Mouse (Mus musculus) lung, embryonic 15.5 days (tissue): ENCODE results near the gene Fkbp5. TPM values are rescaled to one million over a fixed set of nuclear protein-coding genes. Genes with fewer than 3 reads are reported as not detected.

ENCODE experiments used
- ATAC-seq: fragments of 200-750 bp; cut with Nextera tagmentation; 2 replicates; pipeline ENCODE4 v1.8.0; 2017; ENCODE audit warnings: moderate number of reproducible peaks, borderline replicate concordance; ENCODE audit not compliant: low FRiP score, low TSS enrichment; ENCODE audit errors: extremely low read depth
- H3K27ac ChIP-seq: fragments of 300-500 bp; sonication (generic); 2 replicates; pipeline ENCODE4 v1.5.1; 2015; ENCODE audit warnings: moderate library complexity, mild to moderate bottlenecking, inconsistent platforms
- H3K27me3 ChIP-seq: fragments of 300-500 bp; sonication (generic); 2 replicates; pipeline ENCODE4 v1.6.1; 2015; ENCODE audit warnings: inconsistent platforms
- H3K36me3 ChIP-seq: fragments of 300-500 bp; sonication (generic); 2 replicates; pipeline ENCODE4 v1.6.1; 2015; ENCODE audit warnings: inconsistent platforms
- H3K4me1 ChIP-seq: fragments of 300-500 bp; sonication (generic); 2 replicates; pipeline ENCODE4 v1.6.1; 2015; ENCODE audit warnings: inconsistent platforms
- H3K4me2 ChIP-seq: fragments of 300-500 bp; sonication (generic); 2 replicates; pipeline ENCODE4 v1.6.1; 2015; ENCODE audit warnings: inconsistent platforms, mild to moderate bottlenecking, moderate library complexity
- H3K4me3 ChIP-seq: fragments of 300-500 bp; sonication (generic); 2 replicates; pipeline ENCODE4 v1.5.1; 2015; ENCODE audit warnings: mild to moderate bottlenecking, inconsistent platforms
- H3K9ac ChIP-seq: fragments of 300-500 bp; sonication (generic); 2 replicates; pipeline ENCODE4 v1.6.1; 2015; ENCODE audit warnings: inconsistent platforms
- H3K9me3 ChIP-seq: fragments of 300-500 bp; sonication (generic); 2 replicates; pipeline ENCODE4 v1.6.1; 2016; ENCODE audit warnings: inconsistent platforms
- WGBS: fragments of 180-500 bp; shearing (Covaris S2); methylation state at CpG from one replicate; pipeline ENCODE4 v1.1.7; 2015; 5-methylcytosine and 5-hydroxymethylcytosine counted together
- polyA plus RNA-seq: library from polyadenylated mRNA; unstranded; fragments of >200 nt; fragmentation: Nextera tagmentation; extraction: Ambion mirVana; gene quantifications from 2 replicates; pipeline ENCODE4 v1.2.1, GENCODE M21; 2015

Fkbp5 gene
- polyA plus RNA-seq, 1 experiment from 2014 or later: 35.1 TPM

- WGBS: 46% methylated on average over 12 of the region's 12 CpGs
- Histone ChIP-seq H3K27me3 (no peaks in the 10 kb centered on the region), H3K4me3 (no peak overlapping the region), H3K4me1 (no peaks in the 10 kb centered on the region), H3K9me3 (no peaks in the 10 kb centered on the region; the same call in 1 of the 2 replicates), H3K4me2 (no peak overlapping the region), H3K36me3 (no peaks in the 10 kb centered on the region), H3K9ac (no peak overlapping the region), H3K27ac (no peak overlapping the region)
- no peak for ATAC-seq
Observed at GRCm38 (mm10) chr17:28537881-28538280, 20.6 kb upstream of the Fkbp5 start.

GRCm38 (mm10) chr17:28533327-28533726, 16.0 kb upstream of the Fkbp5 start:
- 89% methylated on average over 13 of the region's 13 CpGs for WGBS
- H3K4me3 ChIP-seq: no peak overlapping the region

GRCm38 (mm10) chr17:28532557-28532956, 15.2 kb upstream of the Fkbp5 start:
- no peaks in the 10 kb centered on the region for H3K36me3 ChIP-seq
- H3K4me2 ChIP-seq: no peak overlapping the region
- no peak overlapping the region for H3K4me3 ChIP-seq
- ATAC-seq: no peak
- H3K4me1 ChIP-seq: peaks cover 7% of the 10 kb centered on the region
- H3K9me3 ChIP-seq: no peaks in the 10 kb centered on the region
- 79% methylated on average over 7 of the region's 7 CpGs for WGBS
- H3K27ac ChIP-seq: no peak overlapping the region
- H3K27me3 ChIP-seq: no peaks in the 10 kb centered on the region
- no peak overlapping the region for H3K9ac ChIP-seq

More at GRCm38 (mm10) chr17:28533327-28533726, 16.0 kb upstream of the Fkbp5 start:
- H3K4me1 ChIP-seq: 0 out of 2 replicates have a peak, but pooled peaks cover 3% of the 10 kb centered on the region
- no peaks in the 10 kb centered on the region for H3K9me3 ChIP-seq
- H3K27ac ChIP-seq: no peak overlapping the region
- no peaks in the 10 kb centered on the region for H3K36me3 ChIP-seq
- no peak overlapping the region for H3K9ac ChIP-seq
- H3K27me3 ChIP-seq: no peaks in the 10 kb centered on the region
- ATAC-seq: no peak
- H3K4me2 ChIP-seq: no peak overlapping the region

GRCm38 (mm10) chr17:28531946-28532345, 14.6 kb upstream of the Fkbp5 start:
- Histone ChIP-seq H3K9ac (no peak overlapping the region), H3K4me3 (no peak overlapping the region), H3K36me3 (no peaks in the 10 kb centered on the region), H3K9me3 (no peaks in the 10 kb centered on the region), H3K27ac (no peak overlapping the region), H3K4me1 (peaks cover 12% of the 10 kb centered on the region), H3K4me2 (no peak overlapping the region), H3K27me3 (no peaks in the 10 kb centered on the region)
- ATAC-seq: no peak
- WGBS: 19% methylated on average over 18 of the region's 18 CpGs

- Histone ChIP-seq H3K9ac (no peak within 1 kb of the TSS), H3K9me3 (no peaks in the 10 kb centered on the region), H3K4me3 (no peak within 1 kb of the TSS), H3K27me3 (no peaks in the 10 kb centered on the region), H3K4me2 (no peak within 1 kb of the TSS), H3K4me1 (peaks cover 12% of the 10 kb centered on the region), H3K36me3 (no peaks in the 10 kb centered on the region), H3K27ac (no peak within 1 kb of the TSS)
- WGBS: 83% methylated on average over 6 of the region's 6 CpGs
- no peak for ATAC-seq
Observed at GRCm38 (mm10) chr17:28530506-28530905, 13.2 kb upstream of the Fkbp5 start, which contains the start of gene Armc12. Armc12 (plus strand) TSS chr17:28530806.

GRCm38 (mm10) chr17:28529116-28529515, 11.8 kb upstream of the Fkbp5 start:
- no peak for ATAC-seq

GRCm38 (mm10) chr17:28528043-28528351, 10.7 kb upstream of the Fkbp5 start:
- WGBS: 2% methylated on average over 6 of the region's 6 CpGs
- H3K9ac ChIP-seq: no peak overlapping the region
- H3K36me3 ChIP-seq: no peaks in the 10 kb centered on the region
- H3K4me3 ChIP-seq: peak overlapping the region; percentile 11; the same call in 1 of the 2 replicates
- H3K4me2 ChIP-seq: peak overlapping the region; percentile 49
- H3K27ac ChIP-seq: no peak overlapping the region
- no peaks in the 10 kb centered on the region for H3K27me3 ChIP-seq
- no peaks in the 10 kb centered on the region for H3K9me3 ChIP-seq
- H3K4me1 ChIP-seq: peaks cover 20% of the 10 kb centered on the region
- peak; percentile 29; the same call in 1 of the 2 replicates for ATAC-seq

More at GRCm38 (mm10) chr17:28529116-28529515, 11.8 kb upstream of the Fkbp5 start:
- Histone ChIP-seq H3K27me3 (no peaks in the 10 kb centered on the region), H3K36me3 (no peaks in the 10 kb centered on the region), H3K4me3 (no peak overlapping the region), H3K4me1 (peaks cover 12% of the 10 kb centered on the region), H3K27ac (no peak overlapping the region), H3K9me3 (no peaks in the 10 kb centered on the region), H3K4me2 (no peak overlapping the region), H3K9ac (no peak overlapping the region)
- 62% methylated on average over 4 of the region's 4 CpGs for WGBS

- H3K9me3 ChIP-seq: no peaks in the 10 kb centered on the region
- WGBS: 28% methylated on average over 12 of the region's 12 CpGs
- no peak overlapping the region for H3K9ac ChIP-seq
- ATAC-seq: no peak
- no peaks in the 10 kb centered on the region for H3K27me3 ChIP-seq
- peak overlapping the region; percentile 11; the same call in 1 of the 2 replicates for H3K4me3 ChIP-seq
- H3K4me1 ChIP-seq: peaks cover 20% of the 10 kb centered on the region
- H3K27ac ChIP-seq: no peak overlapping the region
- no peaks in the 10 kb centered on the region for H3K36me3 ChIP-seq
- H3K4me2 ChIP-seq: peak overlapping the region; percentile 49
Observed at GRCm38 (mm10) chr17:28527184-28528042, 10.1 kb upstream of the Fkbp5 start.

- no peak overlapping the region for H3K4me2 ChIP-seq
Observed at GRCm38 (mm10) chr17:28524831-28525430, 7.6 kb upstream of the Fkbp5 start.

GRCm38 (mm10) chr17:28524009-28524695, 6.8 kb upstream of the Fkbp5 start:
- Histone ChIP-seq H3K9me3 (no peaks in the 10 kb centered on the region), H3K4me2 (peak overlapping the region; percentile 95), H3K4me3 (peak overlapping the region; percentile 54), H3K27me3 (peaks cover 4% of the 10 kb centered on the region; the same call in 1 of the 2 replicates), H3K9ac (no peak overlapping the region), H3K27ac (no peak overlapping the region), H3K36me3 (no peaks in the 10 kb centered on the region), H3K4me1 (peaks cover 27% of the 10 kb centered on the region)
- WGBS: 82% methylated on average over 23 of the region's 23 CpGs
- ATAC-seq: no peak

More at GRCm38 (mm10) chr17:28524831-28525430, 7.6 kb upstream of the Fkbp5 start:
- no peak overlapping the region for H3K4me3 ChIP-seq
- H3K27me3 ChIP-seq: peaks cover 4% of the 10 kb centered on the region; the same call in 1 of the 2 replicates
- H3K9ac ChIP-seq: no peak overlapping the region
- no peaks in the 10 kb centered on the region for H3K36me3 ChIP-seq
- H3K27ac ChIP-seq: no peak overlapping the region
- ATAC-seq: no peak
- peaks cover 25% of the 10 kb centered on the region for H3K4me1 ChIP-seq
- 70% methylated on average over 4 of the region's 4 CpGs for WGBS
- no peaks in the 10 kb centered on the region for H3K9me3 ChIP-seq

GRCm38 (mm10) chr17:28523355-28524008, 6.2 kb upstream of the Fkbp5 start:
- Histone ChIP-seq H3K36me3 (no peaks in the 10 kb centered on the region), H3K4me1 (peaks cover 33% of the 10 kb centered on the region), H3K27me3 (peaks cover 4% of the 10 kb centered on the region; the same call in 1 of the 2 replicates), H3K9me3 (no peaks in the 10 kb centered on the region), H3K4me2 (peak overlapping the region; percentile 95), H3K27ac (peak overlapping the region; percentile 86), H3K4me3 (peak overlapping the region; percentile 54), H3K9ac (peak overlapping the region; percentile 50)
- 10% methylated on average over 28 of the region's 28 CpGs for WGBS
- no peak; the same call in 1 of the 2 replicates for ATAC-seq
